Mouse (Mus musculus): ENCODE data around the gene Ms4a15. TPM values are rescaled to one million over a fixed set of nuclear protein-coding genes. Genes with fewer than 3 reads are reported as not detected.

The Ms4a15 gene
- polyA plus RNA-seq, 1 experiment from 2014 or later: not detected

GRCm38 (mm10) chr19:10972660-10973059, 20.4 kb downstream of the Ms4a15 start:
- no peak overlapping the region for H3K4me2 ChIP-seq

DNA sequence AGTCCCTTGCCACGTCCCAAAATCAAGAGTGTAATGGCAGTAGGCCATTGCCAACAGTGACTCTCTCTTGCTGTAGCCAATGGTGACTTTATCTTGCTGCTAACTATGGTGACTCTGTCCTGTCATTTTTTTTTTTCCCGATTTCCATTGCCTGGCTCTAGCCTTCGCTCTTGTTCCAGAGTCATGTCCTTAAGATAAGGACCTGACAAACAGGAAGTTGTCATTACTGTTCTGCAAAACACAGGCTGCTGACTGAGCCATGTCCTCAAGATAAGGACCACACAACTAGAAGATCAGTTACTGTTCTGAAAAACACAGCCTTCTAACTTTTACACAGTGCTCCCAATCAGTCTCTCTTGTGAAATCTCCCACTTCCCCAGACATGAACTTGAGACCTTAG, 22.6 kb downstream of the Ms4a15 start:
- DNase-seq (ENCODE audit: low spot score, missing footprints): no peak
- H3K27me3 ChIP-seq (ENCODE audit: control insufficient read depth, insufficient read depth, low read length): no peaks in the 10 kb centered on the region

More at GRCm38 (mm10) chr19:10972660-10973059, 20.4 kb downstream of the Ms4a15 start:
- no peak overlapping the region for H3K27ac ChIP-seq (ENCODE audit: low read depth, low read length)
- no peak for ATAC-seq (ENCODE audit: low FRiP score)
- no peaks in the 10 kb centered on the region for H3K27me3 ChIP-seq (ENCODE audit: control insufficient read depth, insufficient read depth, low read length)
- DNase-seq (ENCODE audit: low spot score, missing footprints): no peak
- no peaks in the 10 kb centered on the region for H3K4me1 ChIP-seq (ENCODE audit: control insufficient read depth, insufficient read depth, low read length)
- no peaks in the 10 kb centered on the region for H3K9me3 ChIP-seq (ENCODE audit: control insufficient read depth, low read length)
- H3K4me3 ChIP-seq (ENCODE audit: low read depth, low read length): no peak overlapping the region
- no peak overlapping the region for H3K9ac ChIP-seq (ENCODE audit: low read length)
- 19% methylated on average over 3 of the region's 3 CpGs for WGBS
- no peaks in the 10 kb centered on the region for H3K36me3 ChIP-seq (ENCODE audit: control insufficient read depth, insufficient read depth, low read length)

GRCm38 (mm10) chr19:10968578-10968977, 24.5 kb downstream of the Ms4a15 start:
- ATAC-seq (ENCODE audit: low FRiP score) (no peak), DNase-seq (ENCODE audit: low spot score, missing footprints) (no peak)
- H3K27ac ChIP-seq (ENCODE audit: low read depth, low read length): no peak overlapping the region
- H3K4me1 ChIP-seq (ENCODE audit: control insufficient read depth, insufficient read depth, low read length): no peaks in the 10 kb centered on the region
- H3K27me3 ChIP-seq (ENCODE audit: control insufficient read depth, insufficient read depth, low read length): no peaks in the 10 kb centered on the region
- H3K4me2 ChIP-seq: no peak overlapping the region
- H3K9ac ChIP-seq (ENCODE audit: low read length): no peak overlapping the region
- H3K36me3 ChIP-seq (ENCODE audit: control insufficient read depth, insufficient read depth, low read length): no peaks in the 10 kb centered on the region
- no peaks in the 10 kb centered on the region for H3K9me3 ChIP-seq (ENCODE audit: control insufficient read depth, low read length)
- no peak overlapping the region for H3K4me3 ChIP-seq (ENCODE audit: low read depth, low read length)
- 91% methylated on average over 7 of the region's 7 CpGs for WGBS

More for the DNA sequence above, 22.6 kb downstream of the Ms4a15 start:
- Histone ChIP-seq H3K27ac (ENCODE audit: low read depth, low read length) (no peak overlapping the region), H3K9ac (ENCODE audit: low read length) (no peak overlapping the region), H3K36me3 (ENCODE audit: control insufficient read depth, insufficient read depth, low read length) (no peaks in the 10 kb centered on the region), H3K4me1 (ENCODE audit: control insufficient read depth, insufficient read depth, low read length) (no peaks in the 10 kb centered on the region), H3K9me3 (ENCODE audit: control insufficient read depth, low read length) (no peaks in the 10 kb centered on the region), H3K4me3 (ENCODE audit: low read depth, low read length) (no peak overlapping the region), H3K4me2 (no peak overlapping the region)
- no peak for ATAC-seq (ENCODE audit: low FRiP score)
- 79% methylated on average over 3 of the region's 3 CpGs for WGBS

GRCm38 (mm10) chr19:10965721-10966120, 27.3 kb downstream of the Ms4a15 start:
- no peak overlapping the region for H3K4me2 ChIP-seq
- no peaks in the 10 kb centered on the region for H3K27me3 ChIP-seq (ENCODE audit: control insufficient read depth, insufficient read depth, low read length)
- DNase-seq (ENCODE audit: low spot score, missing footprints) (no peak), ATAC-seq (ENCODE audit: low FRiP score) (no peak)
- H3K4me1 ChIP-seq (ENCODE audit: control insufficient read depth, insufficient read depth, low read length): no peaks in the 10 kb centered on the region
- no peak overlapping the region for H3K9ac ChIP-seq (ENCODE audit: low read length)
- H3K4me3 ChIP-seq (ENCODE audit: low read depth, low read length): no peak overlapping the region
- no peak overlapping the region for H3K27ac ChIP-seq (ENCODE audit: low read depth, low read length)
- H3K36me3 ChIP-seq (ENCODE audit: control insufficient read depth, insufficient read depth, low read length): no peaks in the 10 kb centered on the region
- no peaks in the 10 kb centered on the region for H3K9me3 ChIP-seq (ENCODE audit: control insufficient read depth, low read length)
- WGBS: 91% methylated on average over 7 of the region's 7 CpGs

GRCm38 (mm10) chr19:10959978-10960346, 33.1 kb downstream of the Ms4a15 start:
- H3K27me3 ChIP-seq (ENCODE audit: control insufficient read depth, insufficient read depth, low read length): no peaks in the 10 kb centered on the region
- H3K9me3 ChIP-seq (ENCODE audit: control insufficient read depth, low read length): no peaks in the 10 kb centered on the region
- no peak overlapping the region for H3K4me2 ChIP-seq
- ATAC-seq (ENCODE audit: low FRiP score) (no peak), DNase-seq (ENCODE audit: low spot score, missing footprints) (peak; percentile 89)
- H3K4me3 ChIP-seq (ENCODE audit: low read depth, low read length): no peak overlapping the region
- no peak overlapping the region for H3K27ac ChIP-seq (ENCODE audit: low read depth, low read length)
- no peak overlapping the region for H3K9ac ChIP-seq (ENCODE audit: low read length)
- WGBS: 48% methylated on average over 12 of the region's 12 CpGs
- H3K36me3 ChIP-seq (ENCODE audit: control insufficient read depth, insufficient read depth, low read length): no peaks in the 10 kb centered on the region
- no peaks in the 10 kb centered on the region; the same call in 1 of the 2 replicates for H3K4me1 ChIP-seq (ENCODE audit: control insufficient read depth, insufficient read depth, low read length)

DNA sequence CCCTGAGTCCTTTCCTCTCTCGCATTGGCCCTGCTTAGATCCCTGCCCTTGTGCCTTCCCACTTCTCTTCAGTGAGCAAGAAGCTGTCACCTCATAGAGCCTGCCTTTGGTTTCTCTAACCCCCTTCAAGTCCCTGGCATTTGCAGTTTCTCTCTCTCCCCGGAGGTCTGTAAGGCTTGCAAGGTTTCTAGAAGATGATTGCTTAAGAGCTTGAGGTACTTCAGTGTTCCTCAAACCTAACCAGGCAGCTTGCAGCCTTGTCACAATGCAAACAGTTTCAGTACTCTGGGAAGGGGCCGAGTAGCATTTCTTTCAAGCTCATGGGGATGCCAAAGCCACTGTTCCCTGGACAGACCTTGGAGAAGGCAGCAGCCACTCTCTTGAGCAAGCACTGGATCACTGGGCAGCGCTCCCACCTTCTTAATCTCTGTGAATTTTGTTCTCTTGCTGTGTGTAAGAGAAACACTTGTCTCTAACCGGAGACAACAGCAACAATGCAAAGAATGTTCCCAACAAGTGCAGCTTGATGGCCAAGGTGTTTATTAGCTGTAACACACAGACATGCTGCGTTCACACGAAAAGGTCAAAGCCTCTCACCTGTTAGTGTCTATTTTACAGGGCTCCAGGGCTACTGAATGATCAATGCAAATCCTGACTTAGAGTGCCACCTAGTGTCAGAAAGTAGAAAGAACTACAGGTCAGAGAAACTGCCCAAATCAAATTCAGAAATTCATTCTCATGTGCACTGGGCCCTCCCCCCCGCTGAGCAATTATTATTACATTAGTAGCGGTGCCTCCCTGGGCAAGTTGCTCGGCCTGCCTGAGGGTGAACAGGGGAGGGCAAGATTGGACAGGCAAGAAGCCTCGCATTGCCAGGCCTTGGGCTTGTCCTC, 33.7 kb downstream of the Ms4a15 start:
- Histone ChIP-seq H3K27me3 (ENCODE audit: control insufficient read depth, insufficient read depth, low read length) (no peaks in the 10 kb centered on the region), H3K27ac (ENCODE audit: low read depth, low read length) (no peak overlapping the region), H3K4me3 (ENCODE audit: low read depth, low read length) (no peak overlapping the region), H3K36me3 (ENCODE audit: control insufficient read depth, insufficient read depth, low read length) (no peaks in the 10 kb centered on the region), H3K9ac (ENCODE audit: low read length) (no peak overlapping the region), H3K9me3 (ENCODE audit: control insufficient read depth, low read length) (no peaks in the 10 kb centered on the region), H3K4me1 (ENCODE audit: control insufficient read depth, insufficient read depth, low read length) (no peaks in the 10 kb centered on the region; the same call in 1 of the 2 replicates), H3K4me2 (no peak overlapping the region)
- 30% methylated on average over 11 of the region's 11 CpGs for WGBS
- DNase-seq (ENCODE audit: low spot score, missing footprints): peak; percentile 95
- peak; percentile 78; the same call in 1 of the 2 replicates for ATAC-seq (ENCODE audit: low FRiP score)

DNA sequence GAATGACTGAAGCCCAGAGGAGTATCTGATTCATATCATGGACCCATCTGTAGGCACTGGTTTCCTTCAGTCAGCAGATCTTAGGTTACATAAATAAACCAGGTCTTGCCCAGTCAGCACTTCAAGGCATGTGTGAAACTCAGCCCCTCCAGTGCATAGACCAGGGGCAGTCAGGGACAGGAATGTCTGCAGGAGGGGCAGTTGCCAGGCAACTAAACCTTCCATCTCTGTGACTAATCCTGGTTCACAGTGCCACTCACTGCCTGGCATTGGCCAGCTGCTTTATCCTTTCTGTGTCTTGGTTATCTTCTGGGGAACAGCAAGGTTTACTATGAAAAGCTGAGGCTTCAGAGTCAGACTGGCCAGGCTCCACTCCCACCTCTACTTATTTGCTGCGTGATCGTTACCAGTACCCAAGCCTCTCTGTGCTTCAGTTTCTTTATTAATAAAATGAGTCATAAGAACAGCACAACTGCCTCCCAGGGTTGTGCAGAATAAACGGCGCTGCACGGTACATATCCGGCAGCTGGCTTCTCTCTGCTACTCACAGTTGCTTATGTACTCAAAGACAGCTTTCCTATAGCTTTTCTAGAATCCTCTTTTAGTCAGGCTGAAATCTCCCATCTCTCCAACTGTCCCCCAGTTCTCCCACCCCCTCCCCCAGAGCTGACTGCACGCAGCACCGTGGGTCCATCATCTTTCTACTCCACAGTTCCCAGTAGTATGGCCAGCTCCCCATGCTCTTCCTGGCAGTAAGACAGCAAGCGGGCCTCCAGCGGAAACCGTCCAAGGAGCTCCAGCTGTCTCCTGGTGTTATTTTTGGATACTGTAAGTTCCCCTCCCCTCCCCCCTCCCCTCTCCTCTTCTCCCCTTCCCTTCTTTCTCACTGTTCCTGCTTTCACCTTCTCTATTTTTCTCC, 40.8 kb downstream of the Ms4a15 start:
- Histone ChIP-seq H3K9ac (ENCODE audit: low read length) (peak overlapping the region; percentile 4; the same call in 1 of the 2 replicates), H3K9me3 (ENCODE audit: control insufficient read depth, low read length) (no peaks in the 10 kb centered on the region), H3K27me3 (ENCODE audit: control insufficient read depth, insufficient read depth, low read length) (no peaks in the 10 kb centered on the region), H3K4me2 (no peak overlapping the region), H3K4me1 (ENCODE audit: control insufficient read depth, insufficient read depth, low read length) (peaks cover 11% of the 10 kb centered on the region), H3K4me3 (ENCODE audit: low read depth, low read length) (no peak overlapping the region), H3K36me3 (ENCODE audit: control insufficient read depth, insufficient read depth, low read length) (no peaks in the 10 kb centered on the region), H3K27ac (ENCODE audit: low read depth, low read length) (no peak overlapping the region)
- peak; percentile 87 for DNase-seq (ENCODE audit: low spot score, missing footprints)
- whole genome bisulfite sequencing: 60% methylated on average over 11 of the region's 11 CpGs
- no peak for ATAC-seq (ENCODE audit: low FRiP score)

GRCm38 (mm10) chr19:10949558-10949957, 43.5 kb downstream of the Ms4a15 start:
- DNase-seq (ENCODE audit: low spot score, missing footprints) (peak; percentile 89), ATAC-seq (ENCODE audit: low FRiP score) (peak; percentile 10; the same call in 1 of the 2 replicates)
- H3K27ac ChIP-seq (ENCODE audit: low read depth, low read length): no peak overlapping the region
- H3K4me2 ChIP-seq: peak overlapping the region; percentile 99
- peak overlapping the region; percentile 59; the same call in 1 of the 2 replicates for H3K9ac ChIP-seq (ENCODE audit: low read length)
- H3K4me3 ChIP-seq (ENCODE audit: low read depth, low read length): peak overlapping the region; percentile 50
- H3K36me3 ChIP-seq (ENCODE audit: control insufficient read depth, insufficient read depth, low read length): peaks cover 9% of the 10 kb centered on the region; the same call in 1 of the 2 replicates
- no peaks in the 10 kb centered on the region for H3K27me3 ChIP-seq (ENCODE audit: control insufficient read depth, insufficient read depth, low read length)
- WGBS: 31% methylated on average over 9 of the region's 9 CpGs
- no peaks in the 10 kb centered on the region for H3K9me3 ChIP-seq (ENCODE audit: control insufficient read depth, low read length)
- peaks cover 18% of the 10 kb centered on the region for H3K4me1 ChIP-seq (ENCODE audit: control insufficient read depth, insufficient read depth, low read length)
